Mouse (Mus musculus): ENCODE measurements around the gene Foxo1. TPM values are rescaled to one million over a fixed set of nuclear protein-coding genes. Genes with fewer than 3 reads are reported as not detected.

The Foxo1 gene
- total and polyA plus RNA-seq, 2 experiments from 2014 or later: 3.2 to 4.8 TPM

GRCm38 (mm10) chr3:52257782-52258441 lies 10.2 kb upstream of the Foxo1 start:
- peaks cover 6% of the 10 kb centered on the region; the same call in 1 of the 2 replicates for H3K27me3 ChIP-seq (ENCODE audit: insufficient read depth, low read length)
- DNase-seq (ENCODE audit: low spot score) (peak; percentile 79), ATAC-seq (peak; percentile 71)
- H3K36me3 ChIP-seq (ENCODE audit: insufficient read depth, low read length): no peaks in the 10 kb centered on the region
- H3K9ac ChIP-seq (replicated peaks; ENCODE audit: low read length): no peak overlapping the region
- 10% methylated on average over 18 of the region's 18 CpGs for WGBS
- no peaks in the 10 kb centered on the region for H3K9me3 ChIP-seq (ENCODE audit: low read length)
- peak; percentile 89 for TF ChIP-seq CTCF (IDR thresholded peaks at IDR 0.05; ENCODE audit: low read depth)
- H3K27ac ChIP-seq: no peak overlapping the region
- peak overlapping the region; percentile 20 for H3K4me3 ChIP-seq (ENCODE audit: low read length)
- 0 out of 2 replicates have a peak, but pooled peaks cover 4% of the 10 kb centered on the region for H3K4me1 ChIP-seq (ENCODE audit: insufficient read depth, low read length)
- H3K4me2 ChIP-seq (ENCODE audit: low read depth, low read length): peak overlapping the region; percentile 56

DNA sequence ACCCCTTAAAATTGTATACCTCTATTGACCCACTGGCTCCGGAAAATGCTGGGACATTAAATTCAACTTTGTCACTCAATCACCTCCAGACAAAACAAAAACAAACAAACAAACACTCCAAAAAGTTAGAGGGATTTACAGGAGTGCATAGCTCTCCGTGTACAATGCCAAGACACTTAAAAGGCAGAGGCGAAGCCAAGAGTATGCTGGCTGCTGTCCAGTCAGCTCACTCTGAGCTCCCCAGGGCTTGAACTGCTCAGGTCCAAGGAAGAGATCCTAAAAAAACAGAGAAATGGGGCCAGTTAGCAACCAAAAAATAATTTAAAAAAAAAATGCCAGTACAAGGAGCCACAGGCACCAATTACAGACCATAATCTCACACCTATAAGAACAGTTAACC lies 9.6 kb upstream of the Foxo1 start:
- no peak overlapping the region for H3K27ac ChIP-seq
- H3K36me3 ChIP-seq (ENCODE audit: insufficient read depth, low read length): no peaks in the 10 kb centered on the region
- peaks cover 6% of the 10 kb centered on the region; the same call in 1 of the 2 replicates for H3K27me3 ChIP-seq (ENCODE audit: insufficient read depth, low read length)
- TF ChIP-seq CTCF (IDR thresholded peaks at IDR 0.05; ENCODE audit: low read depth): no peak
- no peak overlapping the region for H3K4me3 ChIP-seq (ENCODE audit: low read length)
- no peaks in the 10 kb centered on the region for H3K9me3 ChIP-seq (ENCODE audit: low read length)
- peak; percentile 68 for DNase-seq (ENCODE audit: low spot score)
- 0 out of 2 replicates have a peak, but pooled peaks cover 4% of the 10 kb centered on the region for H3K4me1 ChIP-seq (ENCODE audit: insufficient read depth, low read length)
- ATAC-seq: no peak
- H3K9ac ChIP-seq (replicated peaks; ENCODE audit: low read length): no peak overlapping the region
- peak overlapping the region; percentile 56; the same call in 1 of the 2 replicates for H3K4me2 ChIP-seq (ENCODE audit: low read depth, low read length)
- WGBS: 23% methylated on average over 3 of the region's 3 CpGs

DNA sequence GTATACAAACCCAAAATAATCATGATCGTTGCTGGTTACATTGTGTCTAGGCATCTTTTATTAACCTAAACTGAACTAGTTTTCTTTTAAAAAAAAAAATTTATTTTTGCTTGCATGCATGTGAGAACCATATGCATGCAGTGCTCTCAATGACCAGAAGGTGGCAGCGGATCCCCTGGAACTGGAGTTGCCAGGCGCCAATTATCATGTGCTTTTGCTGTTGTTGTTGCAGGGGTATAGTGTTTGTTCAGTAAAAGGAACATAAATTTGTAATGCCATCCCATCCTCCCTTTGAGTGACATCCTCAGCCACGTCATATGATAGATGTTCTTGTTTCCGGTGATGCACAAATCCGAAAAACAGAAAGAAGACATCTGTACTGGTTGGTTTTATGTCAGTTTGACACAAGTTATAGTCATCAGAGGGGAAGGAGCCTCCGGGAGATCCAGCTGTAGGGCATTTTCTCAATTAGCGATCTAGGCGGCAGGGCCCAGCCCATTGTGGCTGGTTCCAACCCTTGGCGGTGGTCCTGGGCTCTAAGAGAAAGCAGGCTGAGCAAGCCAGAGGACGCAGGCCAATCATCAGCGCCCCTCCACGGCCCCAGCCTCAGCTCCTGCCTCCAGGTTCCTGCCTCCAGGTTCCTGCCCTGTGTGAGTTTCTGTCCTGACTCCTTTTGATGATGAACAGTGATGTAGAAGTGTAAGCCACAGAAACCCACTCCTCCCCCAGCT lies 5.5 kb upstream of the Foxo1 start:
- no peak overlapping the region for H3K9ac ChIP-seq (replicated peaks; ENCODE audit: low read length)
- H3K4me3 ChIP-seq (ENCODE audit: low read length): no peak overlapping the region
- 37% methylated on average over 13 of the region's 13 CpGs for whole genome bisulfite sequencing
- peaks cover 19% of the 10 kb centered on the region for H3K27me3 ChIP-seq (ENCODE audit: insufficient read depth, low read length)
- ATAC-seq: peak; percentile 34
- no peak overlapping the region for H3K27ac ChIP-seq
- DNase-seq (ENCODE audit: low spot score): peak; percentile 91
- no peaks in the 10 kb centered on the region for H3K36me3 ChIP-seq (ENCODE audit: insufficient read depth, low read length)
- H3K9me3 ChIP-seq (ENCODE audit: low read length): no peaks in the 10 kb centered on the region
- H3K4me1 ChIP-seq (ENCODE audit: insufficient read depth, low read length): 0 out of 2 replicates have a peak, but pooled peaks cover 4% of the 10 kb centered on the region
- TF ChIP-seq CTCF (IDR thresholded peaks at IDR 0.05; ENCODE audit: low read depth): peak; percentile 95
- H3K4me2 ChIP-seq (ENCODE audit: low read depth, low read length): no peak overlapping the region

DNA sequence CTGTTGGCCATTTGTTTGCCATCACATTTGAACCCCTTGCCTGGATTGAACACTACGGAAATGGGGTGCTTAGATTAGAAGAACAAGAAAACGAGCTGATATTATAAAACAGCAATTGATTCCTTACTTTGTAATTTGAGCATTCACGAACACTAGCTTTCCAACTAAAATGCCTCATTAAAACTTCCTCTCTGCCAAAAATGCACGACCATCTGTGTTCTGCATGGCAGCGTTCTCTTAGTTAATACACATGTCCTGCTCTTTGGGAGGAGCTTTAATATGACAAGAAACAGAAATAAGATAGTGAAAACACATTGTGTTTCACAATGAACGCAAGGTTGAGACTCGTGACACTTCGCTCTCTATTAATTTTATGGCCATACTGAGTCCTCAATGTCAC lies 3.8 kb upstream of the Foxo1 start:
- Histone ChIP-seq H3K36me3 (ENCODE audit: insufficient read depth, low read length) (no peaks in the 10 kb centered on the region), H3K27ac (no peak overlapping the region), H3K9ac (replicated peaks; ENCODE audit: low read length) (no peak overlapping the region), H3K4me3 (ENCODE audit: low read length) (no peak overlapping the region), H3K4me2 (ENCODE audit: low read depth, low read length) (no peak overlapping the region), H3K27me3 (ENCODE audit: insufficient read depth, low read length) (peaks cover 20% of the 10 kb centered on the region), H3K4me1 (ENCODE audit: insufficient read depth, low read length) (no peaks in the 10 kb centered on the region), H3K9me3 (ENCODE audit: low read length) (no peaks in the 10 kb centered on the region)
- DNase-seq (ENCODE audit: low spot score) (no peak), ATAC-seq (no peak)
- no peak for TF ChIP-seq CTCF (IDR thresholded peaks at IDR 0.05; ENCODE audit: low read depth)
- WGBS: 76% methylated on average over 8 of the region's 8 CpGs

GRCm38 (mm10) chr3:52266606-52267160 lies 1.5 kb upstream of the Foxo1 start:
- H3K4me1 ChIP-seq (ENCODE audit: insufficient read depth, low read length): no peaks in the 10 kb centered on the region
- H3K4me2 ChIP-seq (ENCODE audit: low read depth, low read length): peak overlapping the region; percentile 74
- no peak for DNase-seq (ENCODE audit: low spot score)
- H3K4me3 ChIP-seq (ENCODE audit: low read length): peak overlapping the region; percentile 75; the same call in 1 of the 2 replicates
- H3K9ac ChIP-seq (replicated peaks; ENCODE audit: low read length): no peak overlapping the region
- ATAC-seq: no peak
- H3K36me3 ChIP-seq (ENCODE audit: insufficient read depth, low read length): no peaks in the 10 kb centered on the region
- peaks cover 20% of the 10 kb centered on the region for H3K27me3 ChIP-seq (ENCODE audit: insufficient read depth, low read length)
- no peak for TF ChIP-seq CTCF (IDR thresholded peaks at IDR 0.05; ENCODE audit: low read depth)
- 15% methylated on average over 17 of the region's 17 CpGs for WGBS
- H3K9me3 ChIP-seq (ENCODE audit: low read length): no peaks in the 10 kb centered on the region
- H3K27ac ChIP-seq: no peak overlapping the region

DNA sequence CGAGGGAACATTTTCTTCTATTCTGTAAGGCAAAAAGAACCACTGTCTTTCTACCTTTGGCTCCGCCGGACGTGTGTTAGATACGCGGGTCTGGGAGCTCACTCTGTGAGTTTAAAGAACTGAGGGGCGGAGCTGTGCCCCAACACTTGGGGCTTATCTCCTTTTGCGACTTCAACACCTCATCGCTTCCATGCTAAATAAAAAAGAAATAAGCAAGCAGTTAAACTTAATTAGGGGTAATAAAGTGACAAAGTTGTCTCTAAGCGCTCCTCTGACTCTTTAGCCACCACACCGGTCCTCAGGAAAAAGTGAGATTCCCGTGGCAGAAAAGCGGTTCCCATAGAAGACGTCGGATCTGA lies 864 bp upstream of the Foxo1 start:
- Histone ChIP-seq H3K4me2 (ENCODE audit: low read depth, low read length) (peak overlapping the region; percentile 74), H3K27me3 (ENCODE audit: insufficient read depth, low read length) (peaks cover 22% of the 10 kb centered on the region), H3K36me3 (ENCODE audit: insufficient read depth, low read length) (no peaks in the 10 kb centered on the region), H3K9me3 (ENCODE audit: low read length) (no peaks in the 10 kb centered on the region), H3K9ac (replicated peaks; ENCODE audit: low read length) (peak overlapping the region; percentile 57; the same call in 1 of the 2 replicates), H3K27ac (no peak overlapping the region), H3K4me3 (ENCODE audit: low read length) (peak overlapping the region; percentile 75), H3K4me1 (ENCODE audit: insufficient read depth, low read length) (no peaks in the 10 kb centered on the region)
- DNase-seq (ENCODE audit: low spot score): no peak
- WGBS: 2% methylated on average over 15 of the region's 15 CpGs
- no peak for TF ChIP-seq CTCF (IDR thresholded peaks at IDR 0.05; ENCODE audit: low read depth)
- no peak for ATAC-seq
